Mouse (Mus musculus) CD4-positive helper T cell, adult 2 months (primary cell): ENCODE results near the gene Scaf4.
"Not testable (repeated sequence)": the region's sequence is repeated elsewhere in the genome, so short reads cannot be mapped to it uniquely, and the experiment has no call there.

Experiments
- DNase-seq: peaks from one replicate; pipeline ENCODE4 v3.0.0-alpha.2; 2012; ENCODE audit warnings: low read depth, missing footprints, low spot score

Gene Scaf4

DNA sequence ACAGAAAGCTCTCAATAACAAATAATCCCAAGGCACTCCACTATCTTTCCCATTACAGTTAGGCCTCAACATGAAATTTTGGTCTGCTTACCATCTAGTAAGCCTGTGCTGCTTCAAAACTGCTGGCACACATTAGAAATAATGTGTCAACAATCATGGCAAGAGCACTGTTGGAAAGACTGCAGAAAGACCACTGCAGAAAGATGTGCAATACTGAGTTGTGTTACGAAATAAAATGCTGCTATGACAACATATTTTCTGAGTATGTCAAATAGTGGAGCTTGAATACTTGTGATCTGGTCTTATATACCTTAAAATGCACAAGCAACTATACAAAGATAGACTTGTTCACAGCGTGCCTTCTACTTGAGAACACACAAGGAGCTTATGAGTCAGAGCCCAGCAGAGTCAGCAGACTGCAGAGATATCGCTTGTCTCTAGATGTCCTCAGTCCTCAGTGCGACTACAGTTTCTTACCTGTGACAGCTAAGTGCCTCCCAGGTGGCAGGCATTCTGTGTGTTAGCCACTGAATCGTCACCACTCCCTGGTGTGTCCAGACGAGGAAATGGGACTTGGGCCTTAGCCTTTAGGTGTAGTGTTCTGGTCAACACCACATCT lies 45.1 kb downstream of the Scaf4 start:
- DNase-seq: no peak

DNA sequence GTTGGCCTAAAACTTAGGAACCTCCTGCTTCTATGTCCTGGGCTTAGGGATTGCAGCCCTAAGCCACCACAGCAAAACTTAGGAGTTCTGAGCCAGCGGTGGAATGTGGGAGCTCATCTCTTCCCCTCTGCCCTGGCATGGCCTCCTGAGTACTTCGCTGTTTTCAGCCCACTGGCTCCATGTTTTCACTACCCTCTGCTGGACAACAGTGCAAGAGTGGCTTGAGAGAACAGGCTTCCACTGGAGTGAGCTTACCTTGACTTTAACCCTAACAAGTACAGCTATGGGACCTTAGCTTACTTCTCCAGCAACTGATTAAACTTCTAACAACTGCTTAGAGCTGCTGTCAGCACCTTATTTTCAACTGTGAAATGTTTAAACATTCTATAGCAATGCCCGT lies 49.1 kb downstream of the Scaf4 start:
- DNase-seq: no peak

DNA sequence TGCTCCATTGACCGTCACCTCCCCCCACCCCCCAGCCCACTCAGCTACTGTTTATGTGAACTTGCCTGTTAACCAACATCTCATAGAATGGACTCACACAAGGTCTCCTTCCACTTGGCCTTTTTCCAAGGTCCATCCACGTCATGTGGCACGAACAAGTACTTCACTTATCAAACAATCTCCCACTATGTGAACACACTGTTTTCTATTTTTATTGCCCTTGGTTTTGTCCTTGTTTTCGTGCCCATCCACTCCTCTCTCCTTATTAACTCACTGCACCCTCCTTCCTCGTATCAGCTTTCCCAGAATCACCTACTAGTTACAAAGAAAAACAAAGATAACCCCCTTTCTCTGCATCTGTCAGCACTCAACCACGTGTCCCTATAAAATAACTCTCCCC lies 49.7 kb downstream of the Scaf4 start:
- DNase-seq: no peak

DNA sequence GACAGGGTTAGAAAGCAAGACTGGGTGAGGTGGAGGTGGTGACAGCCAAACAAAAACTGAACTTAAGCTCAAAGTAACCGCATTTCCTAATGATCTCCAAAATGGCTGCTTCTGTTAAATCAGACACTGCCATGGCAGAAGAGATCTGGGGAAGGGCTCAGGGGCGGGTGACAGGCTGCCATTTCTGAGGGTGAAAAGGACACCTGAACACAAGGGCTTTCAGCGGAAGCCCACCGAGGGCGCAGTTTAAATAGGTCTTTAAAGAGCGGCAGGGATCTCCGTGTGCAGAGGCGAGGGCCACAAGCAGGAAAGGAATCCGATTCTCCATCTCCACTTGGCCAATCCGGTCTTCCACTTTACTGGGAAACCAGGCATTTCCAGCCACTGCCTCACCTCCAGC lies 50.6 kb downstream of the Scaf4 start:
- DNase-seq: no peak

DNA sequence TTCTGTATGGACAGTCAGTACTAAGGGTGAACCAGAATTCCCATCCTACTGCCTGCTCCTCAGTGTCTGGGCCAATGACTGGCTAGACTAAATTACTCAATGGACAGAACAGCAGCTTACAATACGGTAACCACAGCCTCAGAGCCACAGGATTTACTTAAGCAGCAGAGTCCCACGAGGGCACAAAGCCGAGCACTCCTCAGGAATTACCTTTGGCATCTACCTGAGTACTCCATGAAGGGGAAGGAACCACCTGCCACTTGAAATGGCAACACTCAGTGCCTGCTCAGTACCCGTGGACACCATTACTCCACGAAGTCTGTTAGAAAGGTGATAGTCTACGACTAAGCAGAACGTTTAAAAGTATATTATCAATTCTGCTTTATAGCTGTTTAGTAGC lies 53.0 kb downstream of the Scaf4 start:
- DNase-seq: no peak

DNA sequence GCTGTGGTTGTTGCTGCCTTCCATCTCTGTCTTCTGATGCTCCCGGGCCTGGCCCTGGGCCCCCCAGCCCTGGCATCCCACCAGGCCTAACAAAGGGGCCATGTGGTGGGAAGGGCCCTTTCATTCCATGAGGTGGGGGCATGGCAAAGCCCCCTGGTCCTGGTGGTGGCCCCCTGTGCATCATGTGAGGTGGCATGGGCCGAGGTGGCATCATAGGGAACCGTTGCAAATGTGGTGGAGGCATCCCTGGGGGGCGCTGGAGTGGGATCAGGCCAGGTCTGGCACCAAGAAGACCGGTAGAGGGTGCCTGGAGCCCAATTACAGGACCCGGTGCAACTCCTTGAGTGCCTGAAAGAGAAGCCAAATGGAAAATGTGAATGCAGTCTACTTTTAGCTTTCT lies 54.4 kb downstream of the Scaf4 start:
- no peak for DNase-seq

DNA sequence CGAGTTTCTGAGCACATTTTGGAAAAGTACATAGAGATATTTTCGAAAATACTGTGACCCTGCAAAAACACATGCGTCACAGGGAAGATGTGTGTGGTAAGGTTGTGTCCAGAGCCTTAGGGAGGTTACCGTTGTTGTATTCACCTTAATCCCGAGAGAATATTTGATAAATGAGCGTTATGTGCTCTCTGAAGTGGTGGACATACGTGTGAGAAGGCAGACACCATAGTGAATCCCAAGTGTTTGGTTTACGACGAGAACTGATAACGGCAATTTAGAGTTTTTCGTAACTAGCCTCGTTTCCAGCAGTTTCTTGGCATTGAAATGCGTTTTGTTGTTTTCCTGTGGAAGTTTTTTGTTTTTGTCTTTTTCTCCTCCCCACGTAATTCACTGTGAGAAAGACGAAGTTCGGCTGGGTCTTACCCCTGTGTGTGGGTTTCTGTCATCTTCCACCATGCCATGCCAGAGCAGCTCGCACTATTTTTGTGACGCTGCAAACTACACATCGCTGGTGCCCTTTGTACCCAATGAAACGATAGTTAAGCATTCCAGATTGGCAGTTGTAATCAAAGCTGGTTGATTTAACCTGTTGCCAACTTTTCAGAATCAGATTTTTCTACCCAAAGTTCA lies 62.7 kb downstream of the Scaf4 start:
- peak; percentile 35 for DNase-seq

DNA sequence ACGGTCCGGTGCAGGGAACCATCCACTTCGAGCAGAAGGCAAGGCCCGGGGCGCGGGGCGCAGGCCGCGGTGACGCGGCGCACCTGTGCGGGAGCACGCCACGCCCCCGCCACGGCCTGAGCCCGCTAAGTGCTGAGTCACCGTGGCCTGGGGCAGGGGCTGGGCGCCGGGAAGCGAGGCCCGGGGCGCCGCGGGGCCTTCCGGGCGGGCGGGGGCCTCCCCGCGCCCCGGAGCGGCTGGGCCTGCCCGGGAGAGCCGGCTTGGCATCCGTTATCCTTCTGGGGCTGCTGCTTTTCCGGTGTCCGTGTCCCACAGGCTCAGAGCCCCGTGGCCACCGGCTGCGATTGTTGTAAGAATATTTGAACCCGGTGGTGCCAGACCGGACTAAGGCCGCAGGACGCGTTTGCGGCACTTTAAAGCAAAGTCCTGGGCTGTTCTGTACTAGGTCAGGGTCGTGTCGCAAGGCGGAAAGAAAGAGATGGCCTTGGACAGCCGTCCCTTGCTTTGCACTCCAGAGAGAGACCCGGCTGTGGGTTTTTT lies 63.3 kb downstream of the Scaf4 start:
- no peak for DNase-seq

DNA sequence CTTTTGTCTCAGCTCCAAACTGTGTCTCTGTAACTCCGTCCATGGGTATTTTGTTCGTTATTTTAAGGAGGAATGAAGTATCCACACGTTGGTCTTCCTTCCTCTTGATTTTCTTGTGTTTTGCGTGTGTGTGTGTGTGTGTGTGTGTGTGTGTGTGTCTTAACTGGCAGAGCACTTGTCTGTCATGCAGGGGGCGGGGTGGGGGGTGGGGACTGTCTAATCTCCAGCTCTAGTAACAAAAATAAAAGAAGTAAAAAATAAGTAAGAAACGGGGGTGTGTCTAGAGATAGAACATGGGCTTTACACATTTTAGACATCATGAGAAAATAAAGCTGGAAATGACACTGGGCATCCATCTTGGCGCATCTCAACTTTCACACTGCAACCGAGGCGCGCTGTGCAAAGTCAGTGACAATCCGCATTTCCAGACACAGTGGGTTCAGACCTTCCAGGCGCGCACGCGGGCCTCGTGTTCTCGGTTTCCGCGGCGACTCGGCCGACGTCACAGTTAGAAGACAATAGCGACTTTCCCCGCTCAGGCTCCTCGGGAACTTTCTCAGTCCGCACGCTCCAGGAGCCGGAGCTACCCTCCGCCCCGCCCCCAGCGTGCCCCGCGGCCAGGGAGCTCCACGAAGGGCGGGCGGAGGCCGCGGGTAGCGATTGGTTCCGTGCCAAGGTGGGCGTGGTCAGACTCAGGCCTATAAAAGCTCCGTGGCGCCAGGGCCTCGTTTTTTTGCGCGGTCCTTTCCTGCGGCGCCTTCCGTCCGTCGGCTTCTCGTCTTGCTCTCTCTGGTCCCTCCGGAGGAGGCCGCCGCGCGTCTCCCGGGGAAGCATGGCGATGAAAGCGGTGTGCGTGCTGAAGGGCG lies 64.0 kb downstream of the Scaf4 start, which contains the start of gene Sod1:
Sod1 (plus strand) TSS at position 729 of the 866 bp plus-strand sequence.
- peak; percentile 95 for DNase-seq

DNA sequence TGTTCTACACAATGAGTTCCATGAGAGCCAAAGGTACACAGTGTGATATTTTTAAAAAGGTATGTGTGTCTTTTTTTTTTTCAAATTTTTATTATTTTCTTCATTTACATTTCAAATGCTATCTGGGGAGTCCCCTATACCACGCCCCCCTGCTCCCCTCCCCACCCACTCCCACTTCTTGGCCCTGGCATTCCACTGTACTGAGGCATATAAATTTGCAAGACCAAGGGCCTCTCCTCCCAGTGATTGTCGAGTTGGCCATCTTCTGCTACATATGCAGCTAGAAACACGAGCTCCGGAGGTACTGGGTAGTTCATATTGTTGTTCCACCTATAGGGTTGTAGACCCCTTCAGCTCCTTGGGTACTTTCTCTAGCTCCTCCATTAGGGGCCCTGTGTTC lies 64.9 kb downstream of the Scaf4 start:
- not testable (repeated sequence) for DNase-seq

DNA sequence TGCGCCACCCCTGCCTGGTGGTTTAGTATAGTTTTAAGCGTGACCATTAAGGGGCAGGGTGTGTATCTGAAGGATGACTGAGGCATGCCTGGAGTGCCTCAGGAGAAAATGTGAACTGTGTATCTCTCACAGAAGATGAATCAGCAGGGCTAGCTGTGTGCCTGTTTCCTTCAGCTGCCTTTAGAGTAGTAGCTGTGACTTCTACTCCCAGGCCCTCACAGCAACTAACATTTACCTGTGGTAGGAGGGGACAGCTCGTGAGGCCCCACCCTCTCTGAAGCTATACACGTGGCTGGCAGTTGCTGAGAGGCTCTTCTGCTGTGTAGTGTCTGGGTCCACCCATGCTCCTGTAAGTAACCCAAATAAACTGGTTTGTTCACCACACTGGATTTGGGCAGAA lies 66.4 kb downstream of the Scaf4 start:
- no peak for DNase-seq

DNA sequence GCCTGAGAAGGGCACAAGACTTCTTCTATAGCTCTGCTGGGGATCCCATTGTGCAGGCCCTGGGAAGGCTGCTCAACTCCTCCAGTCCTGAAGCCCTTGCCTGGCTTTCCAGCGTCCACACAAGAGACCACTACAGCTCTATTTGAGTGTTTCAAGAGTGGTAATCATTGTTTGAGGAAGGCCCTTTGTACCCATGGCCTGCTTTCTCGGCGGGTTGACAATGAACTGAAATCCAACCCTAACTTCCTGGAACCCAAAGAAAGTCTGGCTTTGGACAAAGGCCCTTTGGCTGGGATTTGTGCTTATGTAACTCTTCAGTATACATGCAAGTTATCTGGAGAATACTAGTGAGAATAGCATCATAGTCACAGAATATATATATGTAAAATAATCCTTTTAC lies 66.9 kb downstream of the Scaf4 start:
- no peak for DNase-seq

DNA sequence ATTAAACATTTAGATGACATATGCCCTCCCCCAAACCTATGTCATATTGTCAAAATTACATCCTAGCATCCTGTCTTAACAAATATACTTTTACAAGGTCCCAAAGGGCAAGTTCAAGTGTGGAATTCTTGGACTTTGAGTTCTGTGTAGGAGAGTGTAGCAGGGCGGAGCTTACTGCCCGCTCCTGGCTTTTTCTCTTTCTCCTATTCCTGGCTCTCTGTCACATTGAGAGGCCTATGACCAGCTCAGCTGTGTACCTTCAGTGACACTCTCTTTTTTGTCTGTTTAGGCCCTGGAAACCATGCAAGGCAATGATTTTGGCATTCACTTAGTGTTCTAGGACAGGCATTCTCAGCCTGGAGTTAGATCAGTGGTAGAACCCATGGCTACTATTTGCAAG lies 67.9 kb downstream of the Scaf4 start:
- no peak for DNase-seq

DNA sequence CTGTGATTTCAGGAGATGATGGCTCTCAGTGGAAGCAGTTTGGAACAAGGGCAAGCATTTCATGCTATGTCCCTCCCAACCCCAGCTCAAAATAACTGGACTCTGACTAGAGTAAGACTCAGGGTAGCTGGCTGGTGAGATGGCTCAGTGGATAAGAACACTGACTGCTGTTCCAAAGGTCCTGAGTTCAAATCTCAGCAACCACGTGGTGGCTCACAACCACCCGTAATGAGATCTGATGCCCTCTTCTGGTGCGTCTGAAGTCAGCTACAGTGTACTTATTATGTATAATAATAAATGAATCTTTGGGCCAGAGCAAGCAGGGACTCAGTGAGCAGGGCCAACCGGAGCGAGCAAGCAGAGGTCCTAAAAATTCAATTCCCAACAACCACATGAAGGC lies 68.4 kb downstream of the Scaf4 start:
- not testable (repeated sequence) for DNase-seq

DNA sequence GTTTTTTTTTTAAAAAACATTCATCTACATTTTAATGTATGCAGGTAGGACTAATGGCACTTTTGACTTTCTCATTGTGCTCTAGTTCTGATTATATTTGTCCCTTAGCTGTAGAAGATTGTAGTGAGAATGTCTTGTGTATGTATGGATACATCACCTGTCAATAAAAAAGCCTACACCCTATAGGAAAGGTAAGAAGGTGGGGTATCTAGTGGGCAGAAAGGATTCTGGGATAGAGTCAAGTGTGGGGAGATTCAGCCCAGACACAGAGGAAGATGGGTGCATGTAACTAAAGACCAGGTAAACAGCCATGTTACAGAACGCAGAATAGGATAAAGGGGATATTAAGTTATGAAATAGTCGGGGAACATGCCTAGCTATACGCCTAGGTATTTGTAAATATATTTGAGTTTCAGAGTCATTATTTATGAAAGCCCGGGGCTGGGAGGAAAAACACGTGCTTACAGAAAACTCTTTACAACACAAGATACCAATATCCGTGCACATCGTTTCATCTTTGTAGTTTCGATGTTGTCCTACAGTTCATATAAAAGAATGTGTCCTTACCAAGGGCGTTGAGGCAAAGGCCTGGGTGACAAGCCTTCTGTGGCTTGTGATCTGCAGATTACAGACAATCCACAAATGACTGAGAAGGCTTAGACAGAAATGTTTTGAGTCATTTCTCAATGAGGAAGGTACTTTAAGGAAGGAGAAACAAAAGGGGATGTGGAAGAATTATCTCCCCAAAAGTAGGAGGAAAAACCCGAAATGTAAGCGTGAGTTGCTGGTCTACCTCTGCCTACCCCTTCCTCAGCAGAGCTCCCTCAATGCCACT lies 69.4 kb downstream of the Scaf4 start:
- DNase-seq: peak; percentile 19

DNA sequence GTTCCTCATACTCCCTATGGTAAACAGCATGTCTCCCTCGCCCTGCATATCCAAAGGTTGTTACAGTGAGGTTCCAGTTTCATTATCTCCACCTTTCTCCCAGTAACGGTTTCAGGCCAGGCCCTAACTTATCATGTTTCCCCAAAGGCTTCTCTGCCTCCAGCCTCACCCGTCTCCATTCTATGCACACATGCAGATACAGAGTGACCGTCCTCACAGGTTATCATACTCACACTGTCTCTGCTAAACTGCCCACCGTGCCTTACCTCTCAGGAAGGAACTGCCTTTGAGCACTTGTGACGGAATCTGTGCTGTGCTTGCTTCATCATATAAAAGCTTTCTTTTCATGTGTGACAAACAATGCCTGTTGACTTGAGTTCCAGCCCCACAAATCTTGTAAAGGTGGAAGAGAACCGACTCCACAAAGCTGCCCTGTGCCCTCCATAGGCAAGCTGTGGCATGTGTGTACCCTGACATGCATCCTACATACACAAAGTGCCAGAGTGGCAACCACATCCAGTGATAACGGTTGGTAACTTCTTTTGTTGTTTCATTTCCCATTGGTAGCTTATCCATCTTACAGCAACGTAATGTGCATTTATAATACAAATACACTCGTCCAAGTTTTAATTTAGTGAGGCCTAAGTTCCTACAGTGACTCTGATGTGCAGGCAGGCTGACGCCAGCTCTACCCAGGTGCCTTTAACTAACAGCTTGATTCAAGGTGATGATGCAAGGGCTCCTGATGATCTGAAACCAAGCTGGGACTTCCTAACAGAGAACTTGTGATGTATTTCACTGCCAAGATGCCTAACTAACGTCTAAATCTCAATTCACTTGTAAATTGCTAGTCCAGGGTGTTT lies 70.6 kb downstream of the Scaf4 start:
- DNase-seq: no peak

DNA sequence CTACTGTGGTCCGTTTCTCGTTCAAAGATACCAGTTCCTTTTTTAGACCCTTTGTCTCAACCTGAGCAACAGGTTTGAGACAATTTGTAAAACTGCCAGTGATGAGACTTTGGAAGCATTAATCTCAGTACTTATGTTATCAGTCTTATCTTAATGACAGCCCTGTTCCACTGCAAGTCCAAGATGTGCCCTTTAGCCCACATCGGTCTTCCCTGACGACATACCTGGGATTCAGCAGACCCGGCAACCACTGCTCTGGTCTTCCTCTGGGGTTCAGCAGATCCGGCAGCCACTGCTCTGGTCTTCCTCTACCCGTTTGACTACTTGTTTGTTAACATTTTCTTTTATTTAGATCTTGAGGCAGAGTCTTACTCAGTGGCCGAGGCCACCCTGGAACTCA lies 72.5 kb downstream of the Scaf4 start:
- DNase-seq: no peak

DNA sequence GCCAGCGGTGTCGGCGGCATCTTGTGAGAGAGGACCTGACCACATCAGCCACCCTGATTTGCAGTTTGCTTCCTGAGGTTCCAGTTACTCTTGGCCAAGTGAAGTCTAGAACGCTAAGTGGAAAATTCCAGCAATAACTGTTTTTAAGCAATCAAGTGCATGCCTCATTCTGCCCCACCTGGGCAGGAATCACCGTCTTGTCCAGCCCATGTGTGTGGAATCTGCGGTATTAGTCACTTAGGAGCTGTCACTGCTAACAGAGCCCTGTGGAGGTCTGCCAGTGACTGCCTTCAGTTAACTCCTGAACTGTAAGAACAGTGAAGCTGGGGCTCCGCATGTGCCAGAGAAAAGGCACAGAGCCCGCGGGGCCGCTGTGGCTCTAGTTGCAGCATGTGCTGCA lies 73.6 kb downstream of the Scaf4 start:
- DNase-seq: no peak

DNA sequence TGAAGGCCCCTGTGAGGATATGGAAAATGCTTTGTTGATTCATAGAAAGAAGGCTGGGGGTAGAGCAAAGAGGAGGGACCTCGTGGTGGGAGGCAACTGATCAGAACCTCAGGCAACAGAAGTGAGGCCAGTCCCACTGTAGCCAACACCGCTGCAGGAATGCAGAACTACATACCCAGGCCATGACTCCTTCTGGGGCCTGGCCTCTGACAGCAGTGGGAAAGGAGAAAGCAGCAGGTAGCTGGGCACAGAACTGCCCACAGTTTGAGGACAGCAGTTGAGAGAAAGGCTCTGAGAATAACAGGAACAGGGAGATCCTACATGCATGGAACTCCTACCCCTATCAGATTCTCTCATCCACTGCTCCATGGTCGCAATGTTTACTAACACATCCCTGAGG lies 75.3 kb downstream of the Scaf4 start:
- DNase-seq: no peak

DNA sequence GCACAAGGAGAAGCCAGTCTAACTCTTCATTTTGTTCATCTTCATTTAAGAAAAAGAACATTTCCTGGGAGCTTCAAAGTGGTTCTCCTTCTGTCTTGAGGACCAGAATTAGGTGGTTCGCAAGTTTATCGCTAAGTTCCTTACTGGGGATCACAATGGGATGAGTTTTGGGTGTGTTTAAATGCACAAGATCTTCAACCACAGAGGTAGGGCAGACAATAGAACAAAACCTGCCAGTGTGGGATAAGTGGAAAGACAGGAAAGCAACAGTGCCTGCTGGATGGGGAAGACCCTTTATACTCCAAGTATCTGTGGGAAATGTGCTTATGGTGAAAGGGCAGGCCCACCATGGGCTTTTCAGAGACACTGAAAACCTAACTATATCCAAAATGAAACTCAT lies 79.4 kb downstream of the Scaf4 start:
- DNase-seq: no peak
